Mouse (Mus musculus) stomach, adult 2 months (tissue): ENCODE data around the gene Oscp1. TPM values are rescaled to one million over a fixed set of nuclear protein-coding genes. Genes with fewer than 3 reads are reported as not detected.

Experiments
- polyA plus RNA-seq: library from polyadenylated mRNA; depleted of rRNA; stranded (reverse); fragments of >200 nt; gene quantifications from 2 replicates; pipeline ENCODE4 v1.2.3, GENCODE M21; 2012; rRNA removed

Gene Oscp1
- 0.17 and 0.31 TPM in 2 replicates for polyA plus RNA-seq

GRCm38 (mm10) chr4:126058134-126058996, at the start of gene Oscp1:
Oscp1 (plus strand) TSS chr4:126058565.

GRCm38 (mm10) chr4:126024303-126024900, 34.0 kb upstream of the Oscp1 start, which contains the start of gene Csf3r:
Csf3r (plus strand) TSS chr4:126024550.

GRCm38 (mm10) chr4:126046851-126047585, 11.3 kb upstream of the Oscp1 start, which contains the start of gene Mrps15:
Mrps15 (plus strand) TSS chr4:126046925.

GRCm38 (mm10) chr4:126096464-126097111, 38.2 kb downstream of the Oscp1 start, which contains the start of gene Lsm10:
Lsm10 (plus strand) TSS chr4:126096623.

GRCm38 (mm10) chr4:126103590-126104068, 45.3 kb downstream of the Oscp1 start, which contains the start of gene Stk40:
Stk40 (plus strand) TSS chr4:126103957.

Other genes with a start within 250 kb of the Oscp1 start
- 0.68 and 1.0 TPM in 2 replicates for gene Csf3r, start 34.0 kb upstream of the Oscp1 start, polyA plus RNA-seq
- gene Mrps15, start 11.6 kb upstream of the Oscp1 start, polyA plus RNA-seq = 31.7 and 90.0 TPM in 2 replicates
- gene Lsm10, start 38.1 kb downstream of the Oscp1 start, polyA plus RNA-seq = 12.5 and 15.2 TPM in 2 replicates
- 15.4 and 21.0 TPM in 2 replicates for gene Stk40, start 45.4 kb downstream of the Oscp1 start, polyA plus RNA-seq
- gene Eva1b, start 89.2 kb downstream of the Oscp1 start, polyA plus RNA-seq = 33.1 and 68.5 TPM in 2 replicates
- gene Sh3d21, start 104.9 kb downstream of the Oscp1 start, polyA plus RNA-seq = 2.1 and 4.1 TPM in 2 replicates
- gene Thrap3, start 144.2 kb downstream of the Oscp1 start, polyA plus RNA-seq = 9.9 and 15.7 TPM in 2 replicates
- gene Map7d1, start 197.8 kb downstream of the Oscp1 start, polyA plus RNA-seq = 37.2 and 66.6 TPM in 2 replicates
- 7.2 and 9.1 TPM in 2 replicates for gene Trappc3, start 203.8 kb downstream of the Oscp1 start, polyA plus RNA-seq
- 1.4 and 2.1 TPM in 2 replicates for gene Col8a2, start 228.2 kb downstream of the Oscp1 start, polyA plus RNA-seq